Mouse (Mus musculus) bone marrow macrophage, adult 2 months (primary cell): ENCODE data around the gene Mras. TPM values are rescaled to one million over a fixed set of nuclear protein-coding genes. Genes with fewer than 3 reads are reported as not detected.

Experiments
- H3K27ac ChIP-seq: 2 replicates; pipeline ENCODE4 v1.5.1; 2012; ENCODE audit warnings: low read depth, low read length; ENCODE audit not compliant: insufficient read depth
- H3K4me1 ChIP-seq: 2 replicates; pipeline ENCODE4 v1.6.1; 2012; ENCODE audit warnings: low read length; ENCODE audit not compliant: control insufficient read depth, insufficient read depth
- H3K4me3 ChIP-seq: 2 replicates; pipeline ENCODE4 v1.5.1; 2012; ENCODE audit warnings: mild to moderate bottlenecking, low read length, moderate library complexity; ENCODE audit not compliant: insufficient read depth
- CTCF ChIP-seq: IDR thresholded peaks from 2 replicates; pipeline ENCODE4 v1.5.1; 2012; ENCODE audit warnings: low read depth, mild to moderate bottlenecking, low read length, moderate library complexity
- POLR2A ChIP-seq: IDR thresholded peaks from 2 replicates; pipeline ENCODE4 v1.6.1; 2012; ENCODE audit warnings: mild to moderate bottlenecking, low read depth, low read length, borderline replicate concordance
- polyA plus RNA-seq: library from polyadenylated mRNA; stranded (reverse); fragments of >200 nt; gene quantifications from 2 replicates; pipeline ENCODE4 v1.2.4, GENCODE M21; 2012; ENCODE audit not compliant: missing spikeins, insufficient read depth, insufficient read length

The Mras gene
- polyA plus RNA-seq, 1 experiment, result 4.9 TPM

- TF ChIP-seq CTCF (no peak), POLR2A (no peak)
- Histone ChIP-seq H3K4me3 (no peak overlapping the region), H3K4me1 (no peaks in the 10 kb centered on the region), H3K27ac (no peak overlapping the region)
Observed at GRCm38 (mm10) chr9:99464876-99465275, 27.7 kb upstream of the Mras start.

GRCm38 (mm10) chr9:99459730-99460129 is 22.5 kb upstream of the Mras start:
- Histone ChIP-seq H3K4me3 (no peak overlapping the region), H3K27ac (no peak overlapping the region), H3K4me1 (no peaks in the 10 kb centered on the region)
- TF ChIP-seq CTCF, result no peak
- no peak for TF ChIP-seq POLR2A

GRCm38 (mm10) chr9:99458529-99459208 is 21.5 kb upstream of the Mras start:
- no peak overlapping the region for H3K4me3 ChIP-seq
- H3K27ac ChIP-seq, result no peak overlapping the region
- H3K4me1 ChIP-seq, result no peaks in the 10 kb centered on the region
- TF ChIP-seq CTCF, result peak; percentile 57
- TF ChIP-seq POLR2A, result no peak

GRCm38 (mm10) chr9:99454211-99454610 is 17.0 kb upstream of the Mras start:
- TF ChIP-seq POLR2A (no peak), CTCF (no peak)
- Histone ChIP-seq H3K4me3 (no peak overlapping the region), H3K27ac (no peak overlapping the region), H3K4me1 (no peaks in the 10 kb centered on the region)

DNA sequence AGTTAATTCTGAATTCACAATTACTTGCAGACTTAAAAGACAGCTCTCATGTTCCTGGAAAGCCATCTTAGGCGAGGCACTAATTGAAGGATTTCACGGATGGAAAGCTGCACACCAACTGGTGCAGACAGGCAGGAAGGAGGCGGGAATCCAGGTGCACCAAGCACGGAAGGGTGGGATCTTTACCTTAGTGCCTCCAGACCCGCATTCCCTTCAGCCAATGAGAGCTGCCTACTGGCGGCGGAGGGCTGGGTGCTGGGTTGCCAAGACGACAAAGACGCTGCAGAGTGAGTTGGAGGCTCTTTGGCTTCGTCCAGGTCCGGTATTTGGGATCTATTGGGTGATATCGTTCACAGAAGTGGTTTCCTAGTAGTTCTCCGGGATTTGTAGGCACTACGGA is 14.0 kb upstream of the Mras start, which contains the start of gene Nme9:
Nme9 (plus strand) TSS at position 315 of the 400 bp plus-strand sequence.
- no peak within 1 kb of the TSS for H3K4me3 ChIP-seq
- TF ChIP-seq POLR2A (no peak), CTCF (no peak)

GRCm38 (mm10) chr9:99449886-99450647 is 12.9 kb upstream of the Mras start:
- no peak for TF ChIP-seq CTCF
- no peak for TF ChIP-seq POLR2A
- Histone ChIP-seq H3K27ac (no peak overlapping the region), H3K4me3 (no peak overlapping the region), H3K4me1 (no peaks in the 10 kb centered on the region)

More for the DNA sequence above, 14.0 kb upstream of the Mras start, which contains the start of gene Nme9:
- Histone ChIP-seq H3K4me1 (no peaks in the 10 kb centered on the region), H3K27ac (no peak within 1 kb of the TSS)

- no peaks in the 10 kb centered on the region for H3K4me1 ChIP-seq
- no peak overlapping the region for H3K27ac ChIP-seq
- no peak overlapping the region for H3K4me3 ChIP-seq
- TF ChIP-seq CTCF (no peak), POLR2A (no peak)
Observed at GRCm38 (mm10) chr9:99447323-99447722, 10.1 kb upstream of the Mras start.

DNA sequence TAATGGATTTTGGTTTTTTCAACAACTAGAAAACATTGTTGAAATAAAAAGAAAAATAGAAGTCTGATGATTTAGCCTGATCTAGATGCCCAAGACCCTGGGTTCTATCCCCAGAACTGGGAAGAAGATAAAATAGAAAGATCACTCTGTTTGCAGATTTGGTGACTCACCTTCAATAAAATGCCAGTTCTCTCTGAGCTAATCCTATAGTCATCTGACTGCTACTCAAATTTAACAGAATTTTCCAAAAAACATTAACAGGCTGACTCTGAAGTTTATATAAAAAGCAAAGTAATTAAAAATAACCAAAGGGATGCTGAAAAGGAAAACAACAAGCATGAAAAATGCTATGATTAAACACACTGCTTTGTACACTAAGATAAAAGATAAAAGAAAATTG is 9.1 kb upstream of the Mras start:
- TF ChIP-seq POLR2A (no peak), CTCF (no peak)
- Histone ChIP-seq H3K4me3 (no peak overlapping the region), H3K4me1 (no peaks in the 10 kb centered on the region), H3K27ac (no peak overlapping the region)

- Histone ChIP-seq H3K4me1 (no peaks in the 10 kb centered on the region), H3K27ac (no peak overlapping the region), H3K4me3 (no peak overlapping the region)
- TF ChIP-seq POLR2A (no peak), CTCF (peak; percentile 41; the same call in 1 of the 2 replicates)
Observed at GRCm38 (mm10) chr9:99444590-99445178, 7.5 kb upstream of the Mras start.

DNA sequence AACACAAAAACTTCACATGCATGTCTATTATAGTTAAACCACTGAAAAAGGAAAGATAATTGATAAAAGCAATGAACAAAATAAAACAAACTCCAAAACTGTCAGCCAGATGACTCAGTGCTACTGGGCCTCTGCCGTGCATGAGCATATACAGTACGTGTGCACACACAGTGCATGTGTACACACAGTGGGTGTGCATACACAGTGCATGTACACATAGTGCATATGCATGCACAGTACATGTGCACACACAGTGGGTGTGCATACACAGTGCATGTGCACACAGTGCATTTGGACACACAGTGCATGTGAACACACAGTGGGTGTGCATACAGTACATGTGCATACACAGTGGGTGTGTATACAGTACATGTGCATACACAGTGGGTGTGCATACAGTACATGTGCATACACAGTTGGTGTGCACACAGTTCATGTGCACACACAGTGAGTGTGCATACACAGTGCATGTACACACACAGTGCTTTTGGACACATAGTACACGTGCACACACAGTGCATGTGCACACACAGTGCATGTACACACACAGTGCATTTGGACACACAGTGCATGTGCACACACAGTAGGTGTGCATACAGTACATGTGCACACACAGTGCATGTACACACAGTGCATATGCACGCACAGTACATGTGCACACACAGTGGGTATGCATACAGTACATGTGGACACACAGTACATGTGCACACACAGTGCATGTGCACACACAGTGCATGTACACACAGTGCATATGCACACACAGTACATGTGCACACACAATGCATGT is 4.7 kb upstream of the Mras start:
- H3K4me1 ChIP-seq, result no peaks in the 10 kb centered on the region
- H3K4me3 ChIP-seq, result no peak overlapping the region
- no peak overlapping the region for H3K27ac ChIP-seq
- no peak for TF ChIP-seq POLR2A
- no peak for TF ChIP-seq CTCF
